Mouse (Mus musculus) cerebellum, adult 2 months (tissue): Measurements from ENCODE around the gene Ywhaq.

Experiments used
- CTCF ChIP-seq: fragments of 200-500 bp; IDR thresholded peaks from 2 replicates; pipeline ENCODE4 v1.5.1; 2011; ENCODE audit warnings: low read depth, mild to moderate bottlenecking, control low read depth, low read length, moderate library complexity, borderline replicate concordance; ENCODE audit not compliant: insufficient read depth
- POLR2A ChIP-seq: fragments of 200-500 bp; IDR thresholded peaks from 2 replicates; pipeline ENCODE4 v1.6.1; 2011; ENCODE audit warnings: low read length, control low read depth, borderline replicate concordance; ENCODE audit not compliant: insufficient read depth

GRCm38 (mm10) chr12:21451351-21451750, 33.9 kb upstream of the Ywhaq start:
- TF ChIP-seq POLR2A (no peak), CTCF (no peak)
